Mouse (Mus musculus) lung, embryonic 15.5 days (tissue): ENCODE data around the gene Golga2. TPM values are rescaled to one million over a fixed set of nuclear protein-coding genes. Genes with fewer than 3 reads are reported as not detected.

Source experiments
- ATAC-seq: fragments of 200-750 bp; cut with Nextera tagmentation; 2 replicates; pipeline ENCODE4 v1.8.0; 2017; ENCODE audit warnings: moderate number of reproducible peaks, borderline replicate concordance; ENCODE audit not compliant: low FRiP score, low TSS enrichment; ENCODE audit errors: extremely low read depth
- H3K27ac ChIP-seq: fragments of 300-500 bp; sonication (generic); 2 replicates; pipeline ENCODE4 v1.5.1; 2015; ENCODE audit warnings: moderate library complexity, mild to moderate bottlenecking, inconsistent platforms
- H3K27me3 ChIP-seq: fragments of 300-500 bp; sonication (generic); 2 replicates; pipeline ENCODE4 v1.6.1; 2015; ENCODE audit warnings: inconsistent platforms
- H3K36me3 ChIP-seq: fragments of 300-500 bp; sonication (generic); 2 replicates; pipeline ENCODE4 v1.6.1; 2015; ENCODE audit warnings: inconsistent platforms
- H3K4me1 ChIP-seq: fragments of 300-500 bp; sonication (generic); 2 replicates; pipeline ENCODE4 v1.6.1; 2015; ENCODE audit warnings: inconsistent platforms
- H3K4me2 ChIP-seq: fragments of 300-500 bp; sonication (generic); 2 replicates; pipeline ENCODE4 v1.6.1; 2015; ENCODE audit warnings: inconsistent platforms, mild to moderate bottlenecking, moderate library complexity
- H3K4me3 ChIP-seq: fragments of 300-500 bp; sonication (generic); 2 replicates; pipeline ENCODE4 v1.5.1; 2015; ENCODE audit warnings: mild to moderate bottlenecking, inconsistent platforms
- H3K9ac ChIP-seq: fragments of 300-500 bp; sonication (generic); 2 replicates; pipeline ENCODE4 v1.6.1; 2015; ENCODE audit warnings: inconsistent platforms
- H3K9me3 ChIP-seq: fragments of 300-500 bp; sonication (generic); 2 replicates; pipeline ENCODE4 v1.6.1; 2016; ENCODE audit warnings: inconsistent platforms
- WGBS: fragments of 180-500 bp; shearing (Covaris S2); methylation state at CpG from one replicate; pipeline ENCODE4 v1.1.7; 2015; 5-methylcytosine and 5-hydroxymethylcytosine counted together
- microRNA-seq: library from miRNA; unstranded; fragments of <30 nt; microRNA quantifications from one replicate; pipeline ENCODE4, GENCODE M21; 2016
- polyA plus RNA-seq: library from polyadenylated mRNA; unstranded; fragments of >200 nt; fragmentation: Nextera tagmentation; extraction: Ambion mirVana; gene quantifications from 2 replicates; pipeline ENCODE4 v1.2.1, GENCODE M21; 2015

Golga2 gene
- polyA plus RNA-seq, 1 experiment from 2014 or later, result 22.8 TPM

GRCm38 (mm10) chr2:32352151-32353006 lies 65.2 kb downstream of the Golga2 start, which contains the start of gene Ciz1:
Ciz1 (plus strand) TSS chr2:32352327.
- H3K4me3 ChIP-seq, result peak within 1 kb of the TSS; percentile 65
- H3K27me3 ChIP-seq, result peaks cover 8% of the 10 kb centered on the region; the same call in 1 of the 2 replicates
- H3K27ac ChIP-seq, result peak within 1 kb of the TSS; percentile 26; the same call in 1 of the 2 replicates
- H3K9ac ChIP-seq, result peak within 1 kb of the TSS; percentile 57
- 1% methylated on average over 42 of the region's 52 CpGs for WGBS
- no peaks in the 10 kb centered on the region for H3K36me3 ChIP-seq
- H3K4me2 ChIP-seq, result peak within 1 kb of the TSS; percentile 99
- peaks cover 24% of the 10 kb centered on the region for H3K4me1 ChIP-seq
- ATAC-seq, result peak; percentile 23; the same call in 1 of the 2 replicates
- H3K9me3 ChIP-seq, result no peaks in the 10 kb centered on the region

- Histone ChIP-seq H3K4me2 (peak within 1 kb of the TSS; percentile 99), H3K36me3 (no peaks in the 10 kb centered on the region), H3K9ac (peak within 1 kb of the TSS; percentile 57), H3K4me3 (peak within 1 kb of the TSS; percentile 65), H3K9me3 (no peaks in the 10 kb centered on the region), H3K27me3 (peaks cover 8% of the 10 kb centered on the region; the same call in 1 of the 2 replicates), H3K27ac (peak within 1 kb of the TSS; percentile 26; the same call in 1 of the 2 replicates), H3K4me1 (peaks cover 24% of the 10 kb centered on the region)
- ATAC-seq, result peak; percentile 62; the same call in 1 of the 2 replicates
- under 1% methylated on average over 63 of the region's 63 CpGs for WGBS
Measured at GRCm38 (mm10) chr2:32353007-32353542, 65.9 kb downstream of the Golga2 start, which contains the start of gene Dnm1. Dnm1 (minus strand) TSS chr2:32353338.

DNA sequence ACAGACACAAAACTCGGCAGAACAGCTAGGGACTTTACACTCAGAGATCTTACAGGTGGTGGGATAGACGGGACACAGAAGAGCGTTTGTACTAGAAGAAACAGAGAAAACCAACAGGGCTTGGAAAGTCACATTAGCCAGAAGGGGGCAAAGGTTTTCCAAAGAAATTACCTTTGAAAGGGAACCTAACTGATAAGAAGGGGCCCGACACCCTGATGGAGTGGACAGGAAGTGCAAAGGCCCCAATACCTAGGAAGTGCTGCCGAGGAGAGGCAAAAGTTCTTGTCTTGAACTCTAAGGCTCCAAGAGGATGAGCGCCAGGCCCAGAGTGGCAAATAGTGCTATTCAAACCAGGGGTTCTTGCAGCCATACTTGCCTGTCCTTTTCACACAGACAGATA lies 66.7 kb downstream of the Golga2 start:
- peaks cover 24% of the 10 kb centered on the region for H3K4me1 ChIP-seq
- peaks cover 8% of the 10 kb centered on the region; the same call in 1 of the 2 replicates for H3K27me3 ChIP-seq
- H3K9me3 ChIP-seq, result no peaks in the 10 kb centered on the region
- no peak for ATAC-seq
- no peak overlapping the region for H3K27ac ChIP-seq
- peak overlapping the region; percentile 57; the same call in 1 of the 2 replicates for H3K9ac ChIP-seq
- H3K4me2 ChIP-seq, result peak overlapping the region; percentile 99; the same call in 1 of the 2 replicates
- H3K36me3 ChIP-seq, result no peaks in the 10 kb centered on the region
- no peak overlapping the region for H3K4me3 ChIP-seq
- 34% methylated on average over 6 of the region's 6 CpGs for WGBS

- Histone ChIP-seq H3K4me3 (no peak overlapping the region), H3K4me1 (peaks cover 24% of the 10 kb centered on the region), H3K27me3 (peaks cover 8% of the 10 kb centered on the region; the same call in 1 of the 2 replicates), H3K4me2 (no peak overlapping the region), H3K27ac (no peak overlapping the region), H3K36me3 (no peaks in the 10 kb centered on the region), H3K9ac (no peak overlapping the region), H3K9me3 (no peaks in the 10 kb centered on the region)
- ATAC-seq, result no peak
- 71% methylated on average over 3 of the region's 3 CpGs for WGBS
Measured at GRCm38 (mm10) chr2:32354336-32354895, 67.2 kb downstream of the Golga2 start.

DNA sequence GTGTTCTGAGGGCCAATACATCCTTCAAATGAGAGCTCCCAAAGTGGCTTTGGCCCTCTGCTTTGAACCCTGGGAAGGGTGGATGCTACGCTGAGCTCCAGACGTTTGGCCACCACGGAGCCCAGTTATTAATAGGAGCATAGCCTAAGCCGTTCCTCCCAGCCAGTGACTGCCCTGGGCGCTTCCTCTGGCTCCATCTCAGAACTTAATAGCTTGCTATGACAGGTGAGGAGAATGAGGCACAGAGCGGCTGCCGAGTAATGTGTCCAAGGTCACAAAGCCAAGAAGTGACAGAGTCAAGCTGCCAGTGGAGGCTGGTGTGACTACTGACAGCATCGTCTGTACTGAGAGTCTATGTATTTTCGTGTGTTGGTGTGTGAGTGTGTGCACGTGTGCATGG lies 69.0 kb downstream of the Golga2 start:
- ATAC-seq, result no peak
- H3K36me3 ChIP-seq, result no peaks in the 10 kb centered on the region
- peaks cover 27% of the 10 kb centered on the region for H3K4me1 ChIP-seq
- no peak overlapping the region for H3K27ac ChIP-seq
- H3K27me3 ChIP-seq, result peaks cover 8% of the 10 kb centered on the region; the same call in 1 of the 2 replicates
- H3K4me2 ChIP-seq, result no peak overlapping the region
- no peak overlapping the region for H3K4me3 ChIP-seq
- H3K9ac ChIP-seq, result no peak overlapping the region
- WGBS, result 54% methylated on average over 10 of the region's 10 CpGs
- H3K9me3 ChIP-seq, result no peaks in the 10 kb centered on the region

Small RNA genes lying within 50 kb of the gene (microRNA-seq; reads per million reads assigned to microRNA genes)
- 4.1 reads per million, percentile 18 among the genes with 10 or more reads in this experiment for gene Gm23363
- gene Mir199b, result 1,178 reads per million, percentile 77 among the genes with 10 or more reads in this experiment

Other genes with a start within 250 kb of the Golga2 start
- gene Fam78a, start 202.5 kb upstream of the Golga2 start, polyA plus RNA-seq, result 4.6 and 5.8 TPM in 2 replicates
- gene Plpp7, start 191.9 kb upstream of the Golga2 start, polyA plus RNA-seq, result 3.9 and 4.2 TPM in 2 replicates
- 49.5 and 51.7 TPM in 2 replicates for gene Prrc2b, start 136.3 kb upstream of the Golga2 start, polyA plus RNA-seq
- 19.4 and 24.4 TPM in 2 replicates for gene Pomt1, start 50.8 kb upstream of the Golga2 start, polyA plus RNA-seq
- gene Uck1, start 27.2 kb upstream of the Golga2 start, polyA plus RNA-seq, result 66.6 and 69.9 TPM in 2 replicates
- 405 and 449 TPM in 2 replicates for gene Swi5, start 691 bp downstream of the Golga2 start, polyA plus RNA-seq
- gene Ciz1, start 64.9 kb downstream of the Golga2 start, polyA plus RNA-seq, result 47.0 and 47.7 TPM in 2 replicates
- gene Dnm1, start 66.0 kb downstream of the Golga2 start, polyA plus RNA-seq, result 7.0 and 7.6 TPM in 2 replicates
- 32.3 and 33.5 TPM in 2 replicates for gene 1110008P14Rik, start 94.6 kb downstream of the Golga2 start, polyA plus RNA-seq
- 2.2 TPM in 2 replicates for gene Lcn2, start 100.9 kb downstream of the Golga2 start, polyA plus RNA-seq
- 22.6 and 25.4 TPM in 2 replicates for gene Ptges2, start 108.5 kb downstream of the Golga2 start, polyA plus RNA-seq
- gene Naif1, start 163.1 kb downstream of the Golga2 start, polyA plus RNA-seq, result 6.6 and 7.1 TPM in 2 replicates
- gene Slc25a25, start 164.1 kb downstream of the Golga2 start, polyA plus RNA-seq, result 19.6 and 21.5 TPM in 2 replicates
- 12.3 and 12.6 TPM in 2 replicates for gene Fam102a, start 247.9 kb downstream of the Golga2 start, polyA plus RNA-seq